Mouse (Mus musculus) testis, adult 2 months (tissue): ENCODE results near the gene Tnfrsf22.

Experiments
- CTCF ChIP-seq: fragments of 200-500 bp; IDR thresholded peaks from 2 replicates; pipeline ENCODE4 v1.5.1; 2012; ENCODE audit warnings: low read depth, mild to moderate bottlenecking, inconsistent platforms, low read length, moderate library complexity; ENCODE audit not compliant: control insufficient read depth, insufficient read depth, insufficient replicate concordance
- POLR2A ChIP-seq: fragments of 200-500 bp; IDR thresholded peaks from 2 replicates; pipeline ENCODE4 v1.6.1; 2012; ENCODE audit warnings: low read depth, mild to moderate bottlenecking, inconsistent platforms, low read length, moderate library complexity; ENCODE audit not compliant: control insufficient read depth

DNA sequence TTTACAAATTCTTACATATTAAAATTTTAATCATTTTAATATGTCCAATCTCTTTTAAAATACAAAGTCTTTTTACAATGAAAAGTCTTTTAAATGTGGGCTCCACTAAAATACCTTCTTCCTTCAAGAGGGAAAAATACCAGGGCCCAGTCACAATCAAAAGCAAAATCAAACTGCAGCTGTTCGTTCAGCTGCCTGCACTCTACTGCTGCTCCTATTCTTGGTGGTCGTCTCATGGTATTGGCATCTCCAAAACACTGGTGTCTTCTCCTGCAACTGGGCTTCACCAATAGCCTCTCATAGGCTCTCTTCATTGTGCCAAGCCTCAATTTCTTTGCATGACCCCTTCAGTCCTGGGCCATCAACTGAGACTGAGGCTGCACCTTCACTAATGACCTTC is 14.0 kb upstream of the Tnfrsf22 start:
- TF ChIP-seq POLR2A (no peak), CTCF (no peak)
